Mouse (Mus musculus) cerebellum, adult 2 months (tissue): ENCODE results near the gene Casz1. TPM values are rescaled to one million over a fixed set of nuclear protein-coding genes. Genes with fewer than 3 reads are reported as not detected.

Source experiments
- DNase-seq, 2 experiments: peaks; one replicate each; pipeline ENCODE4 v3.0.0; 2021
- H3K27ac ChIP-seq: fragments of 200-500 bp; 2 replicates; pipeline ENCODE4 v1.5.1; 2012; ENCODE audit warnings: low read length, control low read depth, inconsistent platforms; ENCODE audit not compliant: insufficient read depth
- H3K27me3 ChIP-seq: fragments of 200-500 bp; 2 replicates; pipeline ENCODE4 v1.6.1; 2012; ENCODE audit warnings: inconsistent platforms, mild to moderate bottlenecking, low read length, moderate library complexity; ENCODE audit not compliant: control insufficient read depth, insufficient read depth
- H3K4me1 ChIP-seq: fragments of 200-500 bp; 2 replicates; pipeline ENCODE4 v1.6.1; 2011; ENCODE audit warnings: low read length; ENCODE audit not compliant: control insufficient read depth, insufficient read depth
- H3K4me3 ChIP-seq: fragments of 200-500 bp; replicated peaks from 2 replicates; pipeline ENCODE3; 2011; ENCODE audit warnings: mild to moderate bottlenecking, low read depth, low read length, control low read depth; ENCODE audit not compliant: insufficient read depth
- CTCF ChIP-seq: fragments of 200-500 bp; IDR thresholded peaks from 2 replicates; pipeline ENCODE4 v1.5.1; 2011; ENCODE audit warnings: low read depth, mild to moderate bottlenecking, control low read depth, low read length, moderate library complexity, borderline replicate concordance; ENCODE audit not compliant: insufficient read depth
- POLR2A ChIP-seq: fragments of 200-500 bp; IDR thresholded peaks from 2 replicates; pipeline ENCODE4 v1.6.1; 2011; ENCODE audit warnings: low read length, control low read depth, borderline replicate concordance; ENCODE audit not compliant: insufficient read depth
- WGBS: fragments of 180-500 bp; shearing (Covaris S2); methylation state at CpG from one replicate; pipeline ENCODE4 v1.1.7; 2018; 5-methylcytosine and 5-hydroxymethylcytosine counted together
- polyA plus RNA-seq: library from polyadenylated mRNA; depleted of rRNA; stranded (reverse); fragments of >200 nt; gene quantifications from 2 replicates; pipeline ENCODE4 v1.2.3, GENCODE M21; 2012; rRNA removed

Gene Casz1
- polyA plus RNA-seq, 1 experiment = 1.5 TPM

GRCm38 (mm10) chr4:148985541-148986476 is 181.6 kb downstream of the Casz1 start:
- 72% methylated on average over 24 of the region's 24 CpGs for WGBS

GRCm38 (mm10) chr4:148990038-148990437 is 185.8 kb downstream of the Casz1 start:
- H3K4me3 ChIP-seq = no peak overlapping the region
- 75% methylated on average over 2 of the region's 2 CpGs for WGBS
- H3K27ac ChIP-seq = no peak overlapping the region
- TF ChIP-seq POLR2A = no peak
- no peaks in the 10 kb centered on the region for H3K4me1 ChIP-seq
- DNase-seq = no peak
- no peaks in the 10 kb centered on the region for H3K27me3 ChIP-seq

More at GRCm38 (mm10) chr4:148985541-148986476, 181.6 kb downstream of the Casz1 start:
- Histone ChIP-seq H3K27me3 (no peaks in the 10 kb centered on the region), H3K27ac (no peak overlapping the region), H3K4me3 (no peak overlapping the region), H3K4me1 (no peaks in the 10 kb centered on the region)
- DNase-seq = no peak
- no peak for TF ChIP-seq POLR2A

GRCm38 (mm10) chr4:148993948-148994347 is 189.7 kb downstream of the Casz1 start:
- WGBS = 63% methylated on average over 5 of the region's 5 CpGs
- TF ChIP-seq CTCF (no peak), POLR2A (no peak)
- Histone ChIP-seq H3K4me1 (no peaks in the 10 kb centered on the region), H3K27me3 (no peaks in the 10 kb centered on the region), H3K27ac (no peak overlapping the region), H3K4me3 (no peak overlapping the region)
- no peak for DNase-seq

GRCm38 (mm10) chr4:149000746-149001145 is 196.5 kb downstream of the Casz1 start:
- Histone ChIP-seq H3K4me1 (no peaks in the 10 kb centered on the region), H3K4me3 (no peak overlapping the region), H3K27me3 (no peaks in the 10 kb centered on the region), H3K27ac (no peak overlapping the region)
- DNase-seq = no peak
- TF ChIP-seq CTCF = no peak
- TF ChIP-seq POLR2A = no peak
- 93% methylated on average over 6 of the region's 6 CpGs for WGBS

GRCm38 (mm10) chr4:149001515-149001914 is 197.3 kb downstream of the Casz1 start:
- H3K27ac ChIP-seq = no peak overlapping the region
- H3K4me3 ChIP-seq = no peak overlapping the region
- no peaks in the 10 kb centered on the region for H3K4me1 ChIP-seq
- no peaks in the 10 kb centered on the region for H3K27me3 ChIP-seq
- TF ChIP-seq POLR2A (no peak), CTCF (no peak)
- no peak for DNase-seq
- WGBS = 95% methylated on average over 5 of the region's 5 CpGs

- 96% methylated on average over 11 of the region's 11 CpGs for WGBS
- no peaks in the 10 kb centered on the region for H3K27me3 ChIP-seq
These were observed 198.3 kb downstream of the Casz1 start for GRCm38 (mm10) chr4:149002441-149003093.

More at GRCm38 (mm10) chr4:149002441-149003093, 198.3 kb downstream of the Casz1 start:
- TF ChIP-seq POLR2A = no peak
- TF ChIP-seq CTCF = no peak
- no peak for DNase-seq
- H3K4me1 ChIP-seq = no peaks in the 10 kb centered on the region
- H3K27ac ChIP-seq = no peak overlapping the region
- no peak overlapping the region for H3K4me3 ChIP-seq

Other genes starting within 250 kb of the Casz1 start
- 47.1 and 52.9 TPM in 2 replicates for gene Exosc10, start 246.0 kb upstream of the Casz1 start, polyA plus RNA-seq
- gene Srm, start 212.9 kb upstream of the Casz1 start, polyA plus RNA-seq = 68.9 and 75.8 TPM in 2 replicates
- gene Masp2, start 201.9 kb upstream of the Casz1 start, polyA plus RNA-seq = 0.82 and 1.9 TPM in 2 replicates
- 276 and 338 TPM in 2 replicates for gene Tardbp, start 177.4 kb upstream of the Casz1 start, polyA plus RNA-seq
- 0.10 and 0.11 TPM in 2 replicates for gene Gm572, start 161.1 kb upstream of the Casz1 start, polyA plus RNA-seq